Mouse (Mus musculus) embryonic facial prominence, embryonic 12.5 days (tissue): ENCODE measurements around the gene Tbp. TPM values are rescaled to one million over a fixed set of nuclear protein-coding genes. Genes with fewer than 3 reads are reported as not detected.

ENCODE experiments used
- ATAC-seq: fragments of 200-750 bp; cut with Nextera tagmentation; 2 replicates; pipeline ENCODE4 v1.8.0; 2017; ENCODE audit not compliant: insufficient number of reproducible peaks, insufficient read depth, low FRiP score, low TSS enrichment
- H3K27ac ChIP-seq: fragments of 300-500 bp; sonication (generic); 2 replicates; pipeline ENCODE4 v1.5.1; 2016; ENCODE audit warnings: mild to moderate bottlenecking
- H3K27me3 ChIP-seq: fragments of 300-500 bp; sonication (generic); 2 replicates; pipeline ENCODE4 v1.6.1; 2016; ENCODE audit warnings: mild to moderate bottlenecking, moderate library complexity
- H3K36me3 ChIP-seq: fragments of 300-500 bp; sonication (generic); 2 replicates; pipeline ENCODE4 v1.6.1; 2016; ENCODE audit warnings: mild to moderate bottlenecking
- H3K4me1 ChIP-seq: fragments of 300-500 bp; sonication (generic); 2 replicates; pipeline ENCODE4 v1.6.1; 2016
- H3K4me2 ChIP-seq: fragments of 300-500 bp; sonication (generic); replicated peaks from 2 replicates; pipeline ENCODE4 v1.6.1; 2016; ENCODE audit warnings: mild to moderate bottlenecking, moderate library complexity
- H3K4me3 ChIP-seq: fragments of 300-500 bp; sonication (generic); 2 replicates; pipeline ENCODE4 v1.5.1; 2016; ENCODE audit warnings: mild to moderate bottlenecking
- H3K9ac ChIP-seq: fragments of 300-500 bp; sonication (generic); 2 replicates; pipeline ENCODE4 v1.6.1; 2016; ENCODE audit warnings: mild to moderate bottlenecking, moderate library complexity
- H3K9me3 ChIP-seq: fragments of 300-500 bp; sonication (generic); 2 replicates; pipeline ENCODE4 v1.6.1; 2016; ENCODE audit warnings: mild to moderate bottlenecking, moderate library complexity
- WGBS: fragments of 180-500 bp; shearing (Covaris S2); methylation state at CpG from one replicate; pipeline ENCODE4 v1.1.7; 2016; 5-methylcytosine and 5-hydroxymethylcytosine counted together
- polyA plus RNA-seq: library from polyadenylated mRNA; unstranded; fragments of >200 nt; fragmentation: Nextera tagmentation; extraction: Ambion mirVana; gene quantifications from 2 replicates; pipeline ENCODE4 v1.2.1, GENCODE M21; 2016

The Tbp gene
- polyA plus RNA-seq, 1 experiment from 2014 or later = 50.9 TPM

DNA sequence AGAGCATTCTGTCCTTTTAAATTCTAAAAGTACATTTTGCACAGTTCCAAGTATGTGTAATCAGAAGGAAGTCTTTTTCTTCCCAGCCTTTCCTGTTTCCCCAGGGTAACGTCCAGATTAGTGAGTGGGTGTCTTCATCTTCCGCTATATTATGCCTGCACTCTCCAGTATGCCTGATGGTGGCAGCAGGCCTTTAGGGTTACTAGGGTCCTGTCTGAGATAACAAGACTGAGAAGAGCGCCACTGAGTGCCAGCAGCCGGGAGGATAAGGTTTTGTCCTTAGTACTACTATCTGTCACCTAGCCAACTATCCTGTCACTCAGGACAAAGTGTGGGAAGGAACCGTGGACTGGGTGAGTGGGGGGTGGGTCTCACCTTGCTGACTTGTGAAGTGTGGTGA is 18.1 kb downstream of the Tbp start:
- Histone ChIP-seq H3K36me3 (peaks cover 87% of the 10 kb centered on the region), H3K4me3 (no peak overlapping the region), H3K4me1 (no peaks in the 10 kb centered on the region), H3K9me3 (no peaks in the 10 kb centered on the region), H3K9ac (no peak overlapping the region), H3K27ac (no peak overlapping the region), H3K27me3 (no peaks in the 10 kb centered on the region), H3K4me2 (no peak overlapping the region)
- WGBS = 73% methylated on average over 5 of the region's 5 CpGs
- no peak for ATAC-seq

GRCm38 (mm10) chr17:15518186-15518585 is 18.5 kb downstream of the Tbp start:
- no peak overlapping the region for H3K4me2 ChIP-seq
- H3K9ac ChIP-seq = no peak overlapping the region
- no peak for ATAC-seq
- H3K9me3 ChIP-seq = no peaks in the 10 kb centered on the region
- peaks cover 84% of the 10 kb centered on the region for H3K36me3 ChIP-seq
- no peaks in the 10 kb centered on the region for H3K27me3 ChIP-seq
- no peak overlapping the region for H3K27ac ChIP-seq
- H3K4me1 ChIP-seq = no peaks in the 10 kb centered on the region
- no peak overlapping the region for H3K4me3 ChIP-seq
- 89% methylated on average over 5 of the region's 5 CpGs for WGBS

DNA sequence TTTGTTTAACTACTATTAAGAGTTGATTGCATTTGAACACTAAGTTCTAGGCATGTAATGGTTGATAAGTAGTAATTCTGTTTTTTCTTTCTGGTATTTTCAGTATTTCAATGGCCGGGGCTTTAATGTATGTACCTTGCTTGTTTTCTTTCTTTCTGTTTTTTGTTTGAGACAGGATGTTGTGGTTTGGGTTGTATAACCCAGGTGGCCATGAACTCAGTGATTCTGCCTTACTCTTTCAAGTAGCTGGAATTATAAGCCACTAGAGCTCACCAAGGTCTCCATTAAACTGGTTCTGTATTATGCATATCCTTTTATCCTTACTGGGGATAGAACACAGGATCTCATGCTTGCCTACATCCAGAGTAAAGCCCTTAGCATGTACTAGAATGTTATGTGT is 19.1 kb downstream of the Tbp start:
- WGBS = 93% methylated on average over 1 of the region's 1 CpGs
- Histone ChIP-seq H3K9ac (no peak overlapping the region), H3K9me3 (no peaks in the 10 kb centered on the region), H3K4me1 (no peaks in the 10 kb centered on the region), H3K36me3 (peaks cover 78% of the 10 kb centered on the region), H3K27me3 (no peaks in the 10 kb centered on the region), H3K4me3 (no peak overlapping the region), H3K4me2 (no peak overlapping the region), H3K27ac (no peak overlapping the region)
- ATAC-seq = no peak

- Histone ChIP-seq H3K9me3 (no peaks in the 10 kb centered on the region), H3K4me2 (peak overlapping the region; percentile 69), H3K27me3 (no peaks in the 10 kb centered on the region), H3K9ac (peak overlapping the region; percentile 78), H3K4me1 (peaks cover 15% of the 10 kb centered on the region), H3K4me3 (peak overlapping the region; percentile 78), H3K27ac (no peak overlapping the region), H3K36me3 (peaks cover 20% of the 10 kb centered on the region)
- no peak for ATAC-seq
- 13% methylated on average over 10 of the region's 10 CpGs for WGBS
Observed at GRCm38 (mm10) chr17:15526304-15526703, 26.6 kb downstream of the Tbp start.

DNA sequence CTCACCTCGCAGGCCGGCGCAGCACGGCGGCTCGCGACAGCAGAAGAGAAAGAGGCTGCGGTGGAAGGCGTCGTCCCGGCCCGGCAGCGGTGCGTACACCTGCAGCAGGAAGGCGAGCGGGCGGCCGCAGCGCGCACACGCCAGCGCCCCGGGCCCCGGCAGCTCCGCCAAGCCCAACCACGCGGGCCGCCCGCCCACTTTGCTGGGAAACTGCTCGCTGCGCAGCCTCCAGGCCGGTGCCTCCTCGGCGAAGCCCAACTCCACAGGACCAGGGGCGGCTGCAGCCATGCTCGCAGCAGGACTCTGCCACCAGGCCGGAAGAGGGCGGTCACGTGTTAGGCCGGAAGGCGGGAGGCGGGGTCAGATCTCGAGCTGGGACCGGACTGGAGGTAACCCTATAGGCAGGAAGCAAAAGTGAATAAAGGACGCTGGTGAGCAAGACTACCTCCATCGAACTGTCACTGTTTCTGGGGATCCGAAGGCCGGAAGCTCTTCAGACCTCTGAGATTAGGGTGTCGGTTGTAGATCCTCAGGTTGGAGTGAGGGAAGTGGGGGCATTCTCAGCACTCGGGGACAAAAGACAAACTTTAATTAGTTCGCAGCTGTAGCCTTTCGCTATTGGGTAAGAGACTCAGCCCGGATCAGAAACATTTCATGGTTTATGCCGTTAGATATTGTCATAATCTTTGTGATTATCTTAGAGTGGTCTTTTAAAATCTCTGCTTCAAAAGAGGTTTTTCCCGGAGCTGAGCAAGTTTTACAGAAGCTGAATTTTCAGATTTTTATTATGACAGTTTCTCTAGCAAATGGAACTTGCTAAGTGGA is 27.5 kb downstream of the Tbp start, which contains the start of gene Pdcd2:
Pdcd2 (minus strand) TSS at position 316 of the 825 bp plus-strand sequence.
- Histone ChIP-seq H3K27ac (peak within 1 kb of the TSS; percentile 85), H3K9me3 (no peaks in the 10 kb centered on the region), H3K27me3 (no peaks in the 10 kb centered on the region), H3K4me1 (peaks cover 15% of the 10 kb centered on the region), H3K4me3 (peak within 1 kb of the TSS; percentile 78), H3K9ac (peak within 1 kb of the TSS; percentile 78), H3K4me2 (peak within 1 kb of the TSS; percentile 69), H3K36me3 (peaks cover 11% of the 10 kb centered on the region)
- WGBS = 2% methylated on average over 55 of the region's 55 CpGs
- ATAC-seq = peak; percentile 98

GRCm38 (mm10) chr17:15527811-15528136 is 28.1 kb downstream of the Tbp start:
- no peak for ATAC-seq
- peak overlapping the region; percentile 85; the same call in 1 of the 2 replicates for H3K27ac ChIP-seq
- H3K4me1 ChIP-seq = peaks cover 15% of the 10 kb centered on the region
- WGBS = 55% methylated on average over 3 of the region's 3 CpGs
- H3K9me3 ChIP-seq = no peaks in the 10 kb centered on the region
- H3K9ac ChIP-seq = peak overlapping the region; percentile 78; the same call in 1 of the 2 replicates
- peak overlapping the region; percentile 78 for H3K4me3 ChIP-seq
- peaks cover 9% of the 10 kb centered on the region for H3K36me3 ChIP-seq
- H3K27me3 ChIP-seq = no peaks in the 10 kb centered on the region
- H3K4me2 ChIP-seq = peak overlapping the region; percentile 69

GRCm38 (mm10) chr17:15528887-15529286 is 29.2 kb downstream of the Tbp start:
- no peak for ATAC-seq
- Histone ChIP-seq H3K4me3 (no peak overlapping the region), H3K4me1 (peaks cover 15% of the 10 kb centered on the region)

DNA sequence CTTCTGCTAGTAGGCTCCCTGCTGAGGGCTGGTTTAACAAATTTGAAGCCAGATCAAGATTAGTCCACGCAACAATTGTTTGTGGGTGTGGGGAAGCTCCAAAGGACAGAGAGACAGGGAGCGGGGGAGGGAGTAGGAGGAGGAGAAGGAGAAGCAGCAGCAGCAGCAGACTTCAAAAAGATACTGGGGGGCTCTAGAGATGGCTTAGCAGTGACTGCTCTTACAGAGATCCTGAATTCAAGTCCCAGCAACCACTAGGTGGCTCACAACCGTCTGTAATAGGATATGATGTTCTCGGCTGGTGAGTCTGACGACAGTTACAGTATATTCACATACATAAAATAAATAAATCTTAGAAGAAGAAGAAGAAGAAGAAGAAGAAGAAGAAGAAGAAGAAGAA is 30.5 kb downstream of the Tbp start:
- Histone ChIP-seq H3K9me3 (no peaks in the 10 kb centered on the region), H3K36me3 (no peaks in the 10 kb centered on the region), H3K4me2 (no peak overlapping the region), H3K4me3 (no peak overlapping the region), H3K9ac (no peak overlapping the region), H3K4me1 (peaks cover 15% of the 10 kb centered on the region), H3K27ac (no peak overlapping the region), H3K27me3 (peaks cover 3% of the 10 kb centered on the region; the same call in 1 of the 2 replicates)
- 11% methylated on average over 5 of the region's 5 CpGs for WGBS
- no peak for ATAC-seq

More at GRCm38 (mm10) chr17:15528887-15529286, 29.2 kb downstream of the Tbp start:
- H3K9ac ChIP-seq = no peak overlapping the region
- no peak overlapping the region for H3K4me2 ChIP-seq
- no peak overlapping the region for H3K27ac ChIP-seq
- whole genome bisulfite sequencing = 84% methylated on average over 2 of the region's 2 CpGs
- no peaks in the 10 kb centered on the region for H3K9me3 ChIP-seq
- H3K27me3 ChIP-seq = no peaks in the 10 kb centered on the region
- H3K36me3 ChIP-seq = peaks cover 9% of the 10 kb centered on the region

- 58% methylated on average over 11 of the region's 11 CpGs for WGBS
- Histone ChIP-seq H3K36me3 (no peaks in the 10 kb centered on the region), H3K9ac (no peak overlapping the region), H3K27me3 (peaks cover 19% of the 10 kb centered on the region), H3K4me1 (no peaks in the 10 kb centered on the region), H3K4me3 (no peak overlapping the region), H3K27ac (no peak overlapping the region), H3K9me3 (no peaks in the 10 kb centered on the region), H3K4me2 (no peak overlapping the region)
- ATAC-seq = no peak
Observed at GRCm38 (mm10) chr17:15535162-15535800, 35.6 kb downstream of the Tbp start.

- no peak for ATAC-seq
- H3K27ac ChIP-seq = no peak overlapping the region
- 0 out of 2 replicates have a peak overlapping the region, but pooled peaks have one; percentile 49 for H3K9ac ChIP-seq
- H3K4me2 ChIP-seq = peak overlapping the region; percentile 90
- no peaks in the 10 kb centered on the region for H3K9me3 ChIP-seq
- H3K27me3 ChIP-seq = peaks cover 19% of the 10 kb centered on the region
- 18% methylated on average over 8 of the region's 8 CpGs for WGBS
- H3K4me3 ChIP-seq = peak overlapping the region; percentile 50
- no peaks in the 10 kb centered on the region for H3K36me3 ChIP-seq
- no peaks in the 10 kb centered on the region for H3K4me1 ChIP-seq
Observed at GRCm38 (mm10) chr17:15535943-15536342, 36.3 kb downstream of the Tbp start.

GRCm38 (mm10) chr17:15536457-15536904 is 36.8 kb downstream of the Tbp start:
- no peaks in the 10 kb centered on the region for H3K9me3 ChIP-seq
- WGBS = under 1% methylated on average over 33 of the region's 33 CpGs

DNA sequence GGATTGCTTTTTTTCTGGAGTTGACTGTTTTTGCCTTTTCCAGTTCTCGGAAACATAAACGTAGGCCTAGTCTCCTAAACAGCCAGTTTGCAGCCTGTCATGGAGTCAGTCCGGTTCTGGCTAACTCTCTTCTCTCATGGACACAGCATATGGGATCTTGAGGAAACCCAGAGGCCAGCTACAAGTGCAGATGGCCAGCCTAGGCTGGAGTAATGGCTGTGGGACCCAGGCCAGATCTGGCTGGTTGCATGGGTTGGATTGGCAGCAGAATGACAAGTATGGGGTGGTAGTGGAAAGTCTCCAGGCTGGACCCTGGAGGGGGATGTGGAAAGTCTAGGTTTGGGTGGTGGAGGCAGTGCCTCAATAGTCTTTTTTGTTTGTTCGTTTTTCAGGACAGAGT is 40.6 kb downstream of the Tbp start:
- no peaks in the 10 kb centered on the region for H3K4me1 ChIP-seq
- H3K4me2 ChIP-seq = no peak overlapping the region
- no peak overlapping the region for H3K9ac ChIP-seq
- no peaks in the 10 kb centered on the region for H3K9me3 ChIP-seq
- no peak overlapping the region for H3K27ac ChIP-seq
- WGBS = 74% methylated on average over 4 of the region's 4 CpGs
- no peak for ATAC-seq
- no peaks in the 10 kb centered on the region for H3K36me3 ChIP-seq
- H3K27me3 ChIP-seq = peaks cover 15% of the 10 kb centered on the region
- no peak overlapping the region for H3K4me3 ChIP-seq

More at GRCm38 (mm10) chr17:15536457-15536904, 36.8 kb downstream of the Tbp start:
- Histone ChIP-seq H3K36me3 (no peaks in the 10 kb centered on the region), H3K4me1 (no peaks in the 10 kb centered on the region), H3K9ac (peak overlapping the region; percentile 49; the same call in 1 of the 2 replicates), H3K27me3 (peaks cover 19% of the 10 kb centered on the region), H3K27ac (no peak overlapping the region), H3K4me2 (peak overlapping the region; percentile 90), H3K4me3 (peak overlapping the region; percentile 50)
- ATAC-seq = no peak
